Mouse (Mus musculus) MEL (cell line): ENCODE results near the gene Cend1. TPM values are rescaled to one million over a fixed set of nuclear protein-coding genes. Genes with fewer than 3 reads are reported as not detected.

Source experiments
- DNase-seq: peaks from one replicate; pipeline ENCODE4 v3.0.0; 2011; ENCODE audit warnings: low read depth, low spot score
- H3K27ac ChIP-seq: 2 replicates; pipeline ENCODE4 v1.5.1; 2012; ENCODE audit warnings: low read depth, mild to moderate bottlenecking, control low read depth, low read length, moderate library complexity; ENCODE audit not compliant: control insufficient read depth
- H3K27me3 ChIP-seq, 2 experiments: fragments of 150-350 bp in 1 of 2; sonication (generic) in 1 of 2; 2 replicates each; pipeline ENCODE4 v1.6.1; 2012; ENCODE audit warnings: low read length in 2 of 2, mild to moderate bottlenecking in 2 of 2, improper control_type of control experiment in 1 of 2, moderate library complexity in 1 of 2; ENCODE audit not compliant: insufficient read depth in 2 of 2, control insufficient read depth in 1 of 2
- H3K36me3 ChIP-seq, 2 experiments: 2 replicates each; pipeline ENCODE4 v1.6.1; 2012 to 2014; ENCODE audit warnings: low read length in 2 of 2, improper control_type of control experiment in 1 of 2, inconsistent platforms in 1 of 2, mild to moderate bottlenecking in 1 of 2; ENCODE audit not compliant: insufficient read depth in 2 of 2, control insufficient read depth in 1 of 2
- H3K4me1 ChIP-seq, 2 experiments: fragments of 150-350 bp in 1 of 2; sonication (generic) in 1 of 2; 2 replicates each; pipeline ENCODE4 v1.6.1; 2012; ENCODE audit warnings: low read length in 2 of 2, improper control_type of control experiment in 1 of 2, mild to moderate bottlenecking in 1 of 2; ENCODE audit not compliant: insufficient read depth in 2 of 2, control insufficient read depth in 1 of 2
- H3K4me3 ChIP-seq, 2 experiments: fragments of 150-350 bp in 1 of 2; sonication (generic) in 1 of 2; 2 replicates each; pipeline ENCODE4 v1.5.1; 2012; ENCODE audit warnings: low read depth in 2 of 2, low read length in 2 of 2, mild to moderate bottlenecking in 2 of 2, moderate library complexity in 2 of 2, control low read depth in 1 of 2, improper control_type of control experiment in 1 of 2; ENCODE audit not compliant: control insufficient read depth in 1 of 2, insufficient read depth in 1 of 2
- H3K79me2 ChIP-seq: 2 replicates; pipeline ENCODE4 v1.6.1; 2012; ENCODE audit warnings: mild to moderate bottlenecking, low read length, moderate library complexity; ENCODE audit not compliant: control insufficient read depth, poor library complexity, insufficient read depth
- H3K9ac ChIP-seq: 2 replicates; pipeline ENCODE4 v1.6.1; 2012; ENCODE audit warnings: low read depth, mild to moderate bottlenecking, control low read depth, low read length, moderate library complexity; ENCODE audit not compliant: control insufficient read depth, poor library complexity, severe bottlenecking
- H3K9me3 ChIP-seq: fragments of 150-350 bp; sonication (generic); replicated peaks from 2 replicates; pipeline ENCODE4 v1.6.1; 2012; ENCODE audit warnings: mild to moderate bottlenecking, low read length, improper control_type of control experiment, moderate library complexity; ENCODE audit not compliant: insufficient read depth
- BHLHE40 ChIP-seq: IDR thresholded peaks from 2 replicates; pipeline ENCODE4 v1.6.1; 2012; ENCODE audit warnings: low read depth, mild to moderate bottlenecking, inconsistent platforms, low read length, improper control_type of control experiment, borderline replicate concordance
- E2F4 ChIP-seq: IDR thresholded peaks from 2 replicates; pipeline ENCODE4 v1.6.1; 2011; ENCODE audit warnings: low read depth, low read length, improper control_type of control experiment, borderline replicate concordance
- EP300 ChIP-seq, 2 experiments: IDR thresholded peaks; 2 replicates each; pipeline ENCODE4 v1.6.1; 2011; ENCODE audit warnings: improper control_type of control experiment in 2 of 2, low read length in 2 of 2, low read depth in 1 of 2, mild to moderate bottlenecking in 1 of 2
- ETS1 ChIP-seq: IDR thresholded peaks from 2 replicates; pipeline ENCODE4 v1.6.1; 2012; ENCODE audit warnings: low read depth, mild to moderate bottlenecking, inconsistent platforms, low read length, improper control_type of control experiment, moderate library complexity
- KAT2A ChIP-seq: conservative IDR thresholded peaks from 2 replicates; pipeline ENCODE4 v1.6.1; 2012; ENCODE audit warnings: low read depth, low read length, improper control_type of control experiment, inconsistent platforms
- MAFK ChIP-seq: IDR thresholded peaks from 2 replicates; pipeline ENCODE4 v1.6.1; 2011; ENCODE audit warnings: low read depth, mild to moderate bottlenecking, low read length, improper control_type of control experiment, borderline replicate concordance
- MAX ChIP-seq: IDR thresholded peaks from 2 replicates; pipeline ENCODE4 v1.6.1; 2011; ENCODE audit warnings: low read length, improper control_type of control experiment
- MAZ ChIP-seq: IDR thresholded peaks from 2 replicates; pipeline ENCODE4 v1.6.1; 2012; ENCODE audit warnings: low read depth, mild to moderate bottlenecking, inconsistent platforms, low read length, improper control_type of control experiment
- MEF2A ChIP-seq: IDR thresholded peaks from 2 replicates; pipeline ENCODE4 v1.6.1; 2014; ENCODE audit warnings: low read depth, mild to moderate bottlenecking, inconsistent platforms, low read length, improper control_type of control experiment; ENCODE audit not compliant: poor library complexity, insufficient replicate concordance, severe bottlenecking; ENCODE audit errors: extremely low read depth
- MYB ChIP-seq: IDR thresholded peaks from 2 replicates; pipeline ENCODE4 v1.6.1; 2011; ENCODE audit warnings: mild to moderate bottlenecking, low read depth, low read length, improper control_type of control experiment
- RAD21 ChIP-seq: IDR thresholded peaks from 2 replicates; pipeline ENCODE4 v1.6.1; 2011; ENCODE audit warnings: mild to moderate bottlenecking, low read depth, low read length, improper control_type of control experiment
- RCOR1 ChIP-seq: IDR thresholded peaks from 2 replicates; pipeline ENCODE4 v1.6.1; 2012; ENCODE audit warnings: low read depth, mild to moderate bottlenecking, inconsistent platforms, low read length, improper control_type of control experiment
- SMC3 ChIP-seq: IDR thresholded peaks from 2 replicates; pipeline ENCODE4 v1.6.1; 2011; ENCODE audit warnings: low read depth, low read length, improper control_type of control experiment
- ZC3H11A ChIP-seq: IDR thresholded peaks from 2 replicates; pipeline ENCODE4 v1.6.1; 2012; ENCODE audit warnings: low read depth, mild to moderate bottlenecking, inconsistent platforms, low read length, improper control_type of control experiment
- ZMIZ1 ChIP-seq: IDR thresholded peaks from 2 replicates; pipeline ENCODE4 v1.6.1; 2012; ENCODE audit warnings: low read depth, mild to moderate bottlenecking, inconsistent platforms, low read length, improper control_type of control experiment, moderate library complexity
- polyA plus RNA-seq, 2 experiments: library from polyadenylated mRNA; stranded (reverse) in 1 of 2; unstranded in 1 of 2; fragments of >175 nt in 1 of 2; fragments of >200 nt in 1 of 2; gene quantifications; 2 replicates each; pipeline versions ENCODE4 v1.2.1 to v1.2.4; 2012; ENCODE audit warnings: low replicate concordance in 2 of 2, low read depth in 1 of 2; ENCODE audit not compliant: insufficient read length in 2 of 2, insufficient read depth in 1 of 2, missing spikeins in 1 of 2
- total RNA-seq: library from RNA; depleted of rRNA; stranded (reverse); fragments of 300-350 nt; gene quantifications from 2 replicates; pipeline ENCODE4 v1.2.3, GENCODE M21; 2012

The Cend1 gene
- total and polyA plus RNA-seq, 3 experiments, result not detected

DNA sequence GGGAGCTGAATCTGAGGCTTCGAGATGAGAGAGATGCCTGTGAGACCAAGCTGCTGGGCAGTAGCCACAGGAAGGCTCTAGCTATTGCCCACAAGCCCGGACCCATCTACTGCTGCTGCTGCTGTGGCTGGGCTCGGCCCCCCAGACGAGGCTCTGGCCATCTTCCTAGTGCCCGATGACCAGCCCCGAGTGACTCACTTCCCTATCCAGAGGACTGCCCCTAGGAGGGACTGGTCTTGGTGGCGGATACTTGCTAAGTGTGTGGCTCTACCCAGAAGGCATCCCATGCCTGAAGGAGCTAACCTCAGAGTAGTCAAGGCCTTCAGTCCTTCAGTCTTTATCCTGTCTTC is 36.7 kb upstream of the Cend1 start:
- TF ChIP-seq MAZ (no peak), MAX (no peak), ETS1 (no peak), SMC3 (no peak), E2F4 (no peak), MEF2A (no peak), KAT2A (no peak), RAD21 (no peak), BHLHE40 (no peak), RCOR1 (no peak), MAFK (no peak), ZMIZ1 (no peak)
- Histone ChIP-seq H3K27ac (no peak overlapping the region), H3K9me3 (no peaks in the 10 kb centered on the region), H3K36me3 (peaks cover 0 to 9% of the 10 kb centered on the region in 2 experiments; a peak in 2 of 4 replicates), H3K9ac (no peak overlapping the region), H3K4me1 (peaks cover 5 to 25% of the 10 kb centered on the region in 2 experiments), H3K4me3 (no peak overlapping the region), H3K79me2 (peaks cover 9% of the 10 kb centered on the region), H3K27me3 (no peaks in the 10 kb centered on the region)
- DNase-seq, result no peak

DNA sequence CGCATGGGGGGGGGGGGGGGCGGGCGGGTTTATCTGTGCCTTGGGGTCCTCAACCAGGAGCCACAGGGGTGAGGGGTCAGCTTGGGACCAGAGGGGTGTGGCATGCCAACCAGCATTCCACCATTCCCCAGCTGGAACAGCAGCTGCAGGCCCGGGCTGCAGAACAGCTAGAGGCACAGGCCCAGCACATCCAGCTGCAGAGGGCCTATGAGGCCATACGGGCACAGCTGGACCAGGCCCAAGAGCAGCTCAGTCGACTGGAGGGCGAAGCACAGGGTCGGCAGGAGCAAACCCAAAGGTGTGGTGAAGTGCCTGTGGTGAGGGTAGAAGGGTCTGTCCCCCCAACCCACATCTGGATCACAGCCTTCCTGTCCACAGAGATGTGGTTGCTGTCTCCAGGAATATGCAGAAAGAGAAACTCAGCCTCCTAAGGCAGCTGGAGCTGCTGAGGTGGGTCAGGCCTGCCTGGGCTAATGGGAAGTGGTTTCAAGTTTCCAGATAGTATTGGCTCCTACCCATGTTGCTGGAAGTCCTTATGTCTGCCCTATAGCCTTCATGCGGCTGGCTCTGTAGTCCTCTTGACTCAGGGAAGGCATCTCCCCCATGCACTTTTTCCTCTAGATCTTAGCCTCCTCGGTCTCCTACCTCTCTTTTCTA is 36.2 kb upstream of the Cend1 start:
- no peaks in the 10 kb centered on the region for H3K27me3 ChIP-seq
- DNase-seq, result peak; percentile 68
- no peak overlapping the region for H3K9ac ChIP-seq
- H3K79me2 ChIP-seq, result peaks cover 9% of the 10 kb centered on the region
- TF ChIP-seq MYB (no peak), MAX (no peak), EP300 (IDR thresholded peaks at IDR 0.05; ENCODE audit: low read depth in 1 of 2, low read length in 2 of 2) (peak in 1 of 2 experiments; percentile 25; a peak in 1 of 4 replicates), MAZ (no peak), ZMIZ1 (no peak), E2F4 (no peak), ZC3H11A (no peak)
- peaks cover 5 to 25% of the 10 kb centered on the region in 2 experiments for H3K4me1 ChIP-seq
- H3K27ac ChIP-seq, result no peak overlapping the region
- no peaks in the 10 kb centered on the region for H3K9me3 ChIP-seq
- 0 out of 4 replicates have a peak overlapping the region, but pooled peaks of 1 of the 2 experiments have one; percentile 13 for H3K4me3 ChIP-seq
- H3K36me3 ChIP-seq, result peaks cover 0 to 9% of the 10 kb centered on the region in 2 experiments; a peak in 2 of 4 replicates
